Mouse (Mus musculus) thymus, postnatal 0 days (tissue): ENCODE results near the gene Ccdc12. TPM values are rescaled to one million over a fixed set of nuclear protein-coding genes. Genes with fewer than 3 reads are reported as not detected.

Experiments
- microRNA-seq: library from miRNA; unstranded; fragments of <30 nt; microRNA quantifications from one replicate; pipeline ENCODE4, GENCODE M21; 2016; ENCODE audit warnings: borderline number of aligned reads
- polyA plus RNA-seq: library from polyadenylated mRNA; unstranded; fragments of >200 nt; fragmentation: Nextera tagmentation; extraction: Ambion mirVana; gene quantifications from 2 replicates; pipeline ENCODE4 v1.2.1, GENCODE M21; 2015

Gene Ccdc12
- polyA plus RNA-seq, 1 experiment from 2014 or later, result 226 TPM

Small RNAs within 50 kb of the gene (microRNA-seq; reads per million reads assigned to microRNA genes)
- gene Mir8107, result not detected

Other genes starting within 250 kb of the Ccdc12 start
- gene Ptpn23, start 248.3 kb upstream of the Ccdc12 start, polyA plus RNA-seq, result 7.6 and 8.9 TPM in 2 replicates
- 2.9 and 7.4 TPM in 2 replicates for gene Ngp, start 236.8 kb upstream of the Ccdc12 start, polyA plus RNA-seq
- gene Klhl18, start 179.8 kb upstream of the Ccdc12 start, polyA plus RNA-seq, result 3.5 and 4.2 TPM in 2 replicates
- 1.2 and 1.4 TPM in 2 replicates for gene Kif9, start 179.5 kb upstream of the Ccdc12 start, polyA plus RNA-seq
- gene Setd2, start 123.9 kb upstream of the Ccdc12 start, polyA plus RNA-seq, result 27.2 and 35.5 TPM in 2 replicates
- 4.3 and 5.3 TPM in 2 replicates for gene Nradd, start 32.1 kb upstream of the Ccdc12 start, polyA plus RNA-seq
- 15.7 and 19.1 TPM in 2 replicates for gene Nbeal2, start 2.3 kb upstream of the Ccdc12 start, polyA plus RNA-seq
- gene Myl3, start 85.4 kb downstream of the Ccdc12 start, polyA plus RNA-seq, result 0.94 and 1.4 TPM in 2 replicates
- 2.6 and 2.9 TPM in 2 replicates for gene Pth1r, start 90.6 kb downstream of the Ccdc12 start, polyA plus RNA-seq
- gene Prss42, start 141.7 kb downstream of the Ccdc12 start, polyA plus RNA-seq, result not detected in 2 replicates
- 0.14 TPM in 1 of 2 replicates, not detected in the other for gene Prss44, start 157.5 kb downstream of the Ccdc12 start, polyA plus RNA-seq
- gene Prss43, start 170.2 kb downstream of the Ccdc12 start, polyA plus RNA-seq, result not detected in 2 replicates
- not detected in 2 replicates for gene Prss45, start 178.1 kb downstream of the Ccdc12 start, polyA plus RNA-seq
- gene Prss46, start 188.0 kb downstream of the Ccdc12 start, polyA plus RNA-seq, result not detected in 2 replicates
- gene Prss50, start 201.5 kb downstream of the Ccdc12 start, polyA plus RNA-seq, result 0.14 and 0.18 TPM in 2 replicates
- gene Als2cl, start 223.4 kb downstream of the Ccdc12 start, polyA plus RNA-seq, result 3.7 and 4.9 TPM in 2 replicates
- 6.2 and 7.1 TPM in 2 replicates for gene Tmie, start 223.6 kb downstream of the Ccdc12 start, polyA plus RNA-seq